Mouse (Mus musculus) heart, embryonic 12.5 days (tissue): ENCODE data around the gene Ciz1. TPM values are rescaled to one million over a fixed set of nuclear protein-coding genes. Genes with fewer than 3 reads are reported as not detected.

ENCODE experiments used
- ATAC-seq: fragments of 200-750 bp; cut with Nextera tagmentation; 2 replicates; pipeline ENCODE4 v1.8.0; 2017; ENCODE audit warnings: moderate TSS enrichment, moderate library complexity; ENCODE audit not compliant: insufficient number of reproducible peaks, low FRiP score
- H3K27ac ChIP-seq: fragments of 300-500 bp; sonication (generic); 2 replicates; pipeline ENCODE4 v1.5.1; 2016; ENCODE audit warnings: mild to moderate bottlenecking, moderate library complexity; ENCODE audit not compliant: poor library complexity, severe bottlenecking
- H3K27me3 ChIP-seq: fragments of 300-500 bp; sonication (generic); replicated peaks from 2 replicates; pipeline ENCODE4 v1.6.1; 2016; ENCODE audit warnings: mild to moderate bottlenecking, moderate library complexity
- H3K36me3 ChIP-seq: fragments of 300-500 bp; sonication (generic); 2 replicates; pipeline ENCODE4 v1.6.1; 2016; ENCODE audit warnings: mild to moderate bottlenecking, moderate library complexity
- H3K4me1 ChIP-seq: fragments of 300-500 bp; sonication (generic); replicated peaks from 2 replicates; pipeline ENCODE4 v1.6.1; 2016; ENCODE audit warnings: mild to moderate bottlenecking
- H3K4me2 ChIP-seq: fragments of 300-500 bp; sonication (generic); 2 replicates; pipeline ENCODE4 v1.6.1; 2016; ENCODE audit warnings: mild to moderate bottlenecking, moderate library complexity
- H3K4me3 ChIP-seq: fragments of 300-500 bp; sonication (generic); 2 replicates; pipeline ENCODE4 v1.5.1; 2016; ENCODE audit warnings: mild to moderate bottlenecking
- H3K9ac ChIP-seq: fragments of 300-500 bp; sonication (generic); 2 replicates; pipeline ENCODE4 v1.6.1; 2016; ENCODE audit warnings: mild to moderate bottlenecking, moderate library complexity
- H3K9me3 ChIP-seq: fragments of 300-500 bp; sonication (generic); replicated peaks from 2 replicates; pipeline ENCODE4 v1.6.1; 2016; ENCODE audit warnings: mild to moderate bottlenecking, moderate library complexity
- WGBS: fragments of 180-500 bp; shearing (Covaris S2); methylation state at CpG from one replicate; pipeline ENCODE4 v1.1.7; 2016; 5-methylcytosine and 5-hydroxymethylcytosine counted together
- polyA plus RNA-seq: library from polyadenylated mRNA; unstranded; fragments of >200 nt; fragmentation: Nextera tagmentation; extraction: Ambion mirVana; gene quantifications from 2 replicates; pipeline ENCODE4 v1.2.1, GENCODE M21; 2016

Gene Ciz1
- polyA plus RNA-seq, 1 experiment from 2014 or later, result 40.5 TPM

DNA sequence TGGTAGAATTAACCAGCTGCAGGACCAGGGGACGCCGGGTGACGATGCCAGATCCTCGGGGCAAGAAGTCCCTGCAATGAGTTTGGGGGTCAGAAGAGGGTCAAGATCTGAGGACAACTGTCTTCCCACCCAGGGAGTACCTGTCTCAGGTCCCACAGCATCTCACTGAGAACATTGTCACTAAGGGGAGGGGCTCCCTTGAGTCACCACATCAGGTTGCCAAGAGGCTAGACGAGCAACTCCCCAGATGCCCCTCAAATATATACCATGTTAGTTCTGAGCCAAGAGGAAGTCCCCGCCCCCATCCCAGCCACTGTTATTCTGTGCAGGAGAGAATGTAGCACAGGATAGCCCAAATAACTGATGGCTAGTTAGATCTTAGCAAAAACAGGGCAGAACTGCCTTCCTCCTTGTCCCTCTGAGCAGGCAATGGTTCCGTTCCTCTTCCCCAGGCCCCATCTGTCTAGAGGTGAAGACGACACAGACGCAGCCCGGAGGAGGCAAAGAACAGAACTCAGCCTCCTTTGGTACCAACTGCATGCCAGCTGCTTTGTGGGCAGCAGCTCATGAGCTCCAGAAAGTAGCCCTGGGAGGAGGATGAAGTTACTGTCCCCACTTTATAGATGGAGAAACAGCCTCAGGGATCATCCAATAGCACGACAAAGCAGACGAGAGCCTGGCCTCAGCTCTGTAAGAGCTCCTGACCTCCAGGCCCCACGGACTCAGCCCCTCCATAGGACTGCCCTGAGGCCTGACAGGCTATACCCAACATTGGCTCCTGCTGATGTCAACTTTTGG lies 11.1 kb upstream of the Ciz1 start:
- H3K9ac ChIP-seq, result no peak overlapping the region
- H3K4me1 ChIP-seq, result no peaks in the 10 kb centered on the region
- H3K9me3 ChIP-seq, result 0 out of 2 replicates have a peak, but pooled peaks cover 3% of the 10 kb centered on the region
- no peaks in the 10 kb centered on the region for H3K36me3 ChIP-seq
- WGBS, result 77% methylated on average over 13 of the region's 13 CpGs
- H3K27ac ChIP-seq, result no peak overlapping the region
- H3K27me3 ChIP-seq, result peaks cover 44% of the 10 kb centered on the region
- no peak for ATAC-seq
- H3K4me2 ChIP-seq, result no peak overlapping the region
- H3K4me3 ChIP-seq, result no peak overlapping the region

GRCm38 (mm10) chr2:32341634-32341939 lies 10.5 kb upstream of the Ciz1 start:
- 0 out of 2 replicates have a peak, but pooled peaks cover 3% of the 10 kb centered on the region for H3K9me3 ChIP-seq
- ATAC-seq, result no peak
- H3K27me3 ChIP-seq, result peaks cover 42% of the 10 kb centered on the region
- H3K4me1 ChIP-seq, result no peaks in the 10 kb centered on the region
- H3K9ac ChIP-seq, result no peak overlapping the region
- no peak overlapping the region for H3K4me3 ChIP-seq
- WGBS, result 79% methylated on average over 4 of the region's 4 CpGs
- no peak overlapping the region for H3K27ac ChIP-seq
- no peak overlapping the region for H3K4me2 ChIP-seq
- no peaks in the 10 kb centered on the region for H3K36me3 ChIP-seq

DNA sequence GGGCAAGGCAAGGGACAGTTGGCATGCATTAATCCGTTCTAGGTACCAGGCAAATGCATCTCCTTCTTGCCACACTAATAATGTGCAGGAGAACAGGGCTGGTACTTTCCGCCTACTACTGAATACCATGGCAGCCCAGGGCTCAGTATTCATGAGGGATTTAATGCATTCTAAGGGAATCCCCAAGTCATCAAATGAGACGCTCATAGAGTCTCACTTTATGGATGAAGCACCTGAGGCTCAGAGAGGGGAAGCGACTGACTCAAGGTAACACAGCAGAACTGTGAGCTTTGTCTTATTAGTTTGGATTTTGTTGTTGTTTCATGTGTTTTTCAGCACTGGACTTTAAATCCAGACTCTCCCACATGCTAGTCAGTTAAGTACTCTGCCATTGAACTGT lies 10.1 kb upstream of the Ciz1 start:
- Histone ChIP-seq H3K27me3 (peaks cover 42% of the 10 kb centered on the region), H3K9ac (no peak overlapping the region), H3K4me1 (no peaks in the 10 kb centered on the region), H3K4me3 (no peak overlapping the region), H3K9me3 (0 out of 2 replicates have a peak, but pooled peaks cover 3% of the 10 kb centered on the region), H3K27ac (no peak overlapping the region), H3K36me3 (no peaks in the 10 kb centered on the region), H3K4me2 (no peak overlapping the region)
- WGBS, result 79% methylated on average over 4 of the region's 4 CpGs
- no peak for ATAC-seq

DNA sequence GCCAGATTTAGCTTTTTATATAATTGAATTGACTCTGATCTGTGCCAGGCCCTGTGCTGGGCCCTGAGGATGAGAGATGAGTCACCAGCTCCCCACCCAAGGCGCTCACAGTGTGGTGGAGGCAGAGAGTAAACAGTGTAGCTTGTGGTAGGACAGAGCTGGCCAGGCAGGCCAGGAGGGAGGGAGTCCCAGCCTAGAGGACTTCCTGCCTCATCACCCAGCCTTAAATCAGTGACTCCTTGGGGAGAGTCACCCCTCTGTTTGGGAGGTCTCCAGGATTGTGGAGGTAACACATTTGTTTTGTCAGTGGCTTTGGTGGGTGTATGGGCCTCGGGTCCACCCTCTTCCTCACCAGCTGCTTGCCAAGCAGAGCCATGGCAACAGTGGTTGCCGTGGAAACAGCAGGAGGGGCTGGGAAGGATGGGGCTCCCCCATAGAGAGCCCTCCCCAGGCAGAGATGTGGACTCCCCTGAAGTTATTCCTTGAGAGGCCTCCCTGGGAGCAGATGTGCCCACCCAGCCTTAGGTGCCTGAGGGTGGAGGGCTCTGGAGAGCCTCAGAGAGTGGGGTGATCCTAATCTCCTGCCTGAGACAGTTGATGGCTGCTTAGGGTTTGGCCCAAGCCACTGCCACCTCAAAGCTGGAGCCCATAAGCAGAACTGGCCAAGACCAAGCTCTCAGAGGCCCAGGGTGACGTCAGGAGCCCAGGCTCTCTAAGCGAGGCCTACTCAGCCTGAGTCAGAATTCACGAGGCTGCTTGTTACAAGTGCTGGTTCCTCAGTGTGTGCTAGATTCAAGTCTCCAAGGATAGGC lies 9.4 kb upstream of the Ciz1 start:
- H3K4me1 ChIP-seq, result no peaks in the 10 kb centered on the region
- H3K27ac ChIP-seq, result no peak overlapping the region
- no peak overlapping the region for H3K9ac ChIP-seq
- WGBS, result 74% methylated on average over 6 of the region's 6 CpGs
- ATAC-seq, result no peak
- no peak overlapping the region for H3K4me3 ChIP-seq
- H3K27me3 ChIP-seq, result peaks cover 39% of the 10 kb centered on the region
- H3K36me3 ChIP-seq, result no peaks in the 10 kb centered on the region
- no peak overlapping the region for H3K4me2 ChIP-seq
- 0 out of 2 replicates have a peak, but pooled peaks cover 3% of the 10 kb centered on the region for H3K9me3 ChIP-seq

DNA sequence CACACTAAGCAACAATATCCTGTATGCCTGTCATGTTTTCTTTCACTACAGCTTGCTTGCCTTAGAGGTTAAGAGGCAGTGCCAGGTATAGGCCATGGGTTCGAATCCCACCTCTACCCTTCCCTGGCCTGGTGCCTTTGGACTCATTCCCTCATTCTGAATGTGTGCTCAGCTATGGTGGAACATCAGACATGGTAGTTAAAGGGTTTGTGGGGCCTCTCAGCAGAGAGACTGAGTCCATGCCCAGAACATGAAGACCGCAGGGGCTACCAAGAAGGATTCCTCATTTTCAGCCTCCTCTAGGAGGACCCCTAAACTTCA lies 8.8 kb upstream of the Ciz1 start:
- Histone ChIP-seq H3K27me3 (peaks cover 36% of the 10 kb centered on the region), H3K9me3 (no peaks in the 10 kb centered on the region), H3K36me3 (no peaks in the 10 kb centered on the region), H3K27ac (no peak overlapping the region), H3K9ac (no peak overlapping the region), H3K4me1 (no peaks in the 10 kb centered on the region), H3K4me3 (no peak overlapping the region), H3K4me2 (no peak overlapping the region)
- no peak for ATAC-seq
- 85% methylated on average over 2 of the region's 2 CpGs for WGBS

DNA sequence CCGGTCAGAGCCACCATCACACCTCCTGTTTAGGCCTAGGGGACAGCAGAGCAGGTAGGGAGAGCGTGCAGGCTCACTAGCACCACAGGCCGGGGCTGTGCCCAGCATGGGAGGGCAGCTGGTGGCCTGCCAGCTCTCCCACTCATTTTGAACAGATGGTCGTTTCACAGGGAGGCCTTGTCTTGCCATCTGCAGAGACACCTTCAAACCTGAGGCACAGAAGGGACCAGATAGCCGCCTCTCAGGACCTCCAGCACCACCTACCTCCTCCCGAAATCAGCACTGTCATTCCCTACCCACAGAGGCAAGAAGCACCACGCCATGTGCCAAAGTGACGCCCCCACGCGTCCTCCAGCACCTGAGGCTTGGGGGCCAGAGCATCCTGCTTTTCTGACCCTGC lies 8.1 kb upstream of the Ciz1 start:
- ATAC-seq, result no peak
- H3K9me3 ChIP-seq, result no peaks in the 10 kb centered on the region
- no peak overlapping the region for H3K4me3 ChIP-seq
- no peaks in the 10 kb centered on the region for H3K36me3 ChIP-seq
- no peak overlapping the region for H3K9ac ChIP-seq
- peaks cover 39% of the 10 kb centered on the region for H3K27me3 ChIP-seq
- H3K27ac ChIP-seq, result no peak overlapping the region
- H3K4me2 ChIP-seq, result no peak overlapping the region
- no peaks in the 10 kb centered on the region for H3K4me1 ChIP-seq
- WGBS, result 71% methylated on average over 10 of the region's 10 CpGs

- Histone ChIP-seq H3K9ac (0 out of 2 replicates have a peak overlapping the region, but pooled peaks have one; percentile 11), H3K27me3 (peaks cover 46% of the 10 kb centered on the region)
- ATAC-seq, result no peak
Measured at GRCm38 (mm10) chr2:32344598-32345321, 7.4 kb upstream of the Ciz1 start.

GRCm38 (mm10) chr2:32347019-32347418 lies 5.1 kb upstream of the Ciz1 start:
- no peak overlapping the region for H3K9ac ChIP-seq
- WGBS, result 66% methylated on average over 6 of the region's 6 CpGs
- no peaks in the 10 kb centered on the region for H3K9me3 ChIP-seq
- no peak overlapping the region for H3K4me3 ChIP-seq
- peaks cover 54% of the 10 kb centered on the region for H3K27me3 ChIP-seq
- no peak overlapping the region for H3K27ac ChIP-seq
- H3K4me1 ChIP-seq, result peaks cover 6% of the 10 kb centered on the region; the same call in 1 of the 2 replicates
- no peak overlapping the region for H3K4me2 ChIP-seq
- no peaks in the 10 kb centered on the region for H3K36me3 ChIP-seq
- ATAC-seq, result no peak

More at GRCm38 (mm10) chr2:32344598-32345321, 7.4 kb upstream of the Ciz1 start:
- Histone ChIP-seq H3K27ac (no peak overlapping the region), H3K4me3 (no peak overlapping the region), H3K9me3 (no peaks in the 10 kb centered on the region), H3K4me2 (no peak overlapping the region), H3K4me1 (no peaks in the 10 kb centered on the region), H3K36me3 (no peaks in the 10 kb centered on the region)
- WGBS, result 71% methylated on average over 14 of the region's 14 CpGs

DNA sequence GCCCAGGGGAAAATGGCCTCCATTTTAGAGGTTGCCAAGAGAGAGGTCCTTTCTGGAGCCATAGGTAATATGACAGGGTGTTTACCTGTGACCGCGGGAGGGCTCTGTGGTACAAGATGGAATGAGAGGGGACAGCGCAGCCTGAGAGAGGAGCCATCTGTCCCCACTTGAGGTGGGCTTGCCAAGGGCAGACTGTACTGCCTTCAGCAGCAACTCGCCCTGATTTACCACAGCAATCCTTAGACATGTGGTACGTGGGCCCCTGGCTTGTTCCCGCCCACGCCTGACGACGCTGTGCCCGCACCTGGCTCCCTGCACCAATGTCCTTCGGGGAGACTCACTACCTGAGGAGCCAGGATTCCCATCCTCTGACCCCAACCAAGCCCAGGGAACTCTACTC lies 3.8 kb upstream of the Ciz1 start:
- H3K4me1 ChIP-seq, result peaks cover 16% of the 10 kb centered on the region; the same call in 1 of the 2 replicates
- no peak for ATAC-seq
- no peak overlapping the region for H3K27ac ChIP-seq
- H3K9ac ChIP-seq, result no peak overlapping the region
- 75% methylated on average over 11 of the region's 11 CpGs for WGBS
- H3K27me3 ChIP-seq, result peaks cover 60% of the 10 kb centered on the region
- H3K4me2 ChIP-seq, result no peak overlapping the region
- no peak overlapping the region for H3K4me3 ChIP-seq
- H3K36me3 ChIP-seq, result no peaks in the 10 kb centered on the region
- H3K9me3 ChIP-seq, result no peaks in the 10 kb centered on the region

- no peak for ATAC-seq
- peaks cover 53% of the 10 kb centered on the region for H3K27me3 ChIP-seq
Measured at GRCm38 (mm10) chr2:32349625-32350255, 2.4 kb upstream of the Ciz1 start.

More at GRCm38 (mm10) chr2:32349625-32350255, 2.4 kb upstream of the Ciz1 start:
- WGBS, result 50% methylated on average over 8 of the region's 8 CpGs
- H3K9me3 ChIP-seq, result no peaks in the 10 kb centered on the region
- no peaks in the 10 kb centered on the region for H3K36me3 ChIP-seq
- no peak overlapping the region for H3K27ac ChIP-seq
- peaks cover 29% of the 10 kb centered on the region for H3K4me1 ChIP-seq
- H3K9ac ChIP-seq, result no peak overlapping the region
- H3K4me3 ChIP-seq, result no peak overlapping the region
- H3K4me2 ChIP-seq, result no peak overlapping the region
